Mouse (Mus musculus) myocyte (in vitro differentiated cells): ENCODE measurements around the gene Strap.

Experiments used
- CEBPB ChIP-seq: IDR thresholded peaks from 2 replicates; pipeline ENCODE4 v1.6.1; 2011; ENCODE audit warnings: mild to moderate bottlenecking, moderate library complexity; ENCODE audit not compliant: poor library complexity, insufficient read depth, severe bottlenecking
- MAX ChIP-seq: IDR thresholded peaks from one replicate; pipeline ENCODE4 v1.6.1; 2011; ENCODE audit warnings: low read depth, mild to moderate bottlenecking, control low read depth
- POLR2A ChIP-seq: IDR thresholded peaks from one replicate; pipeline ENCODE4 v1.6.1; 2011; ENCODE audit warnings: low read depth, mild to moderate bottlenecking, control low read depth, moderate library complexity; ENCODE audit not compliant: insufficient read length
- TCF12 ChIP-seq: IDR thresholded peaks from one replicate; pipeline ENCODE4 v1.6.1; 2011; ENCODE audit warnings: mild to moderate bottlenecking, control low read depth; ENCODE audit not compliant: poor library complexity, insufficient read depth, severe bottlenecking
- USF1 ChIP-seq: IDR thresholded peaks from one replicate; pipeline ENCODE4 v1.6.1; 2011; ENCODE audit warnings: low read depth, mild to moderate bottlenecking, control low read depth, moderate library complexity

- TF ChIP-seq POLR2A = no peak
- TF ChIP-seq USF1 = no peak
- no peak for TF ChIP-seq MAX
- TF ChIP-seq CEBPB = no peak
- no peak for TF ChIP-seq TCF12
Measured at GRCm38 (mm10) chr6:137775159-137775558, 40.3 kb downstream of the Strap start.
